Mouse (Mus musculus) retina, adult 2 months (tissue): ENCODE measurements around the gene Tcf7l2.

Experiments
- DNase-seq: peaks from one replicate; pipeline ENCODE4 v3.0.0-alpha.2; 2012; ENCODE audit warnings: low read depth, low spot score

The Tcf7l2 gene

GRCm38 (mm10) chr19:55902573-55903385 is 161.2 kb downstream of the Tcf7l2 start:
- no peak for DNase-seq

- DNase-seq: no peak
These were observed 167.4 kb downstream of the Tcf7l2 start for GRCm38 (mm10) chr19:55909039-55909438.

GRCm38 (mm10) chr19:55911941-55912340 is 170.3 kb downstream of the Tcf7l2 start:
- DNase-seq: no peak

GRCm38 (mm10) chr19:55912813-55913212 is 171.2 kb downstream of the Tcf7l2 start:
- no peak for DNase-seq

- no peak for DNase-seq
These were observed 172.0 kb downstream of the Tcf7l2 start for GRCm38 (mm10) chr19:55913585-55913984.

- DNase-seq: no peak
These were observed 173.1 kb downstream of the Tcf7l2 start for GRCm38 (mm10) chr19:55914614-55915211.

GRCm38 (mm10) chr19:55915506-55915905 is 173.9 kb downstream of the Tcf7l2 start:
- DNase-seq: no peak

GRCm38 (mm10) chr19:55916211-55916610 is 174.6 kb downstream of the Tcf7l2 start:
- no peak for DNase-seq

GRCm38 (mm10) chr19:55923789-55924426 is 182.3 kb downstream of the Tcf7l2 start:
- no peak for DNase-seq

GRCm38 (mm10) chr19:55924800-55925199 is 183.2 kb downstream of the Tcf7l2 start:
- no peak for DNase-seq

GRCm38 (mm10) chr19:55925425-55925803 is 183.8 kb downstream of the Tcf7l2 start:
- no peak for DNase-seq

- DNase-seq: no peak
These were observed 184.3 kb downstream of the Tcf7l2 start for GRCm38 (mm10) chr19:55925804-55926521.

GRCm38 (mm10) chr19:55926858-55927673 is 185.4 kb downstream of the Tcf7l2 start:
- no peak for DNase-seq

GRCm38 (mm10) chr19:55927674-55928061 is 186.0 kb downstream of the Tcf7l2 start:
- DNase-seq: no peak

- no peak for DNase-seq
These were observed 187.1 kb downstream of the Tcf7l2 start for GRCm38 (mm10) chr19:55928674-55929073.

GRCm38 (mm10) chr19:55931642-55932041 is 190.0 kb downstream of the Tcf7l2 start:
- DNase-seq: no peak

- no peak for DNase-seq
These were observed 192.5 kb downstream of the Tcf7l2 start for GRCm38 (mm10) chr19:55933947-55934729.

GRCm38 (mm10) chr19:55934730-55935003 is 193.0 kb downstream of the Tcf7l2 start:
- no peak for DNase-seq

- DNase-seq: no peak
These were observed 195.4 kb downstream of the Tcf7l2 start for GRCm38 (mm10) chr19:55937026-55937425.

GRCm38 (mm10) chr19:55938254-55939046 is 196.8 kb downstream of the Tcf7l2 start:
- no peak for DNase-seq
